Mouse (Mus musculus): ENCODE results near the gene Hddc3.

DNA sequence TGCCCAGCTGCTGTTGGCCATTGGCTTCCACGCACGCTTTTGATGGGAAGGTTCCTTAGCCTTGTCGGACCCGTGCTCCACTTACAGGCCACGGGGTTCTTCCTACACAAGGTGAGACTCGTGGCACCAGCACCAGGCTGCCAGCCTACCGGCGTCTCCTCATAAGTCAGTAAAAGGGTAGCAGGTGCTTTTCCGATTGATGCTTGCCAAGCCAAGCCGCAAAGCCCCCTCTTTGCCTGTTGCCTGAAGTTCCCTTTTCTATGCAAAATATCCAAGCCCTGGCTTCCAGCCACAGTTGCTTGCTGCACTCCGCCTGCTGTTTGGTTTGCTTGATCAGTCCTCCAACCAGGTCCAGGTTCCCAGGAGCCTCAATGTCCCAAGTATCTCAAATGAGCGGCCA, 30.9 kb downstream of the Hddc3 start:
- TF ChIP-seq MAX (IDR thresholded peaks at IDR 0.05; ENCODE audit: low read depth) = no peak
- TF ChIP-seq POLR2AphosphoS2 (IDR thresholded peaks at IDR 0.05; ENCODE audit: insufficient read length, low read depth) = no peak
- no peak for TF ChIP-seq POLR2A (IDR thresholded peaks at IDR 0.05; ENCODE audit: insufficient read length, low read depth)
- no peak for TF ChIP-seq SRF (IDR thresholded peaks at IDR 0.05; ENCODE audit: control insufficient read depth, insufficient read length, low read depth)
- TF ChIP-seq CEBPB (IDR thresholded peaks at IDR 0.05; ENCODE audit: insufficient read depth, poor library complexity, severe bottlenecking) = no peak
- TF ChIP-seq MYOD1 (IDR thresholded peaks at IDR 0.05; ENCODE audit: control insufficient read depth in 1 of 3, insufficient read length in 2 of 3, low read depth in 2 of 3) = no peak
- no peak for TF ChIP-seq USF1 (IDR thresholded peaks at IDR 0.05; ENCODE audit: low read depth)
- no peak for TF ChIP-seq MYOG (IDR thresholded peaks at IDR 0.05; ENCODE audit: control insufficient read depth in 1 of 3, insufficient read depth in 1 of 3, insufficient read length in 2 of 3, low read depth in 2 of 3)
- TF ChIP-seq TCF12 (IDR thresholded peaks at IDR 0.05; ENCODE audit: insufficient read depth, poor library complexity, severe bottlenecking) = no peak
- no peak for TF ChIP-seq E2F4 (IDR thresholded peaks at IDR 0.05; ENCODE audit: insufficient read depth)

Data from myocyte (in vitro differentiated cells).